Mouse (Mus musculus): ENCODE measurements at regions not wholly inside any gene's neighbourhood (a gene's known extent, or its start where the extent isn't known, plus 50 kb on each side); places are given as distances from the start of the nearest gene placed in this dataset.

DNA sequence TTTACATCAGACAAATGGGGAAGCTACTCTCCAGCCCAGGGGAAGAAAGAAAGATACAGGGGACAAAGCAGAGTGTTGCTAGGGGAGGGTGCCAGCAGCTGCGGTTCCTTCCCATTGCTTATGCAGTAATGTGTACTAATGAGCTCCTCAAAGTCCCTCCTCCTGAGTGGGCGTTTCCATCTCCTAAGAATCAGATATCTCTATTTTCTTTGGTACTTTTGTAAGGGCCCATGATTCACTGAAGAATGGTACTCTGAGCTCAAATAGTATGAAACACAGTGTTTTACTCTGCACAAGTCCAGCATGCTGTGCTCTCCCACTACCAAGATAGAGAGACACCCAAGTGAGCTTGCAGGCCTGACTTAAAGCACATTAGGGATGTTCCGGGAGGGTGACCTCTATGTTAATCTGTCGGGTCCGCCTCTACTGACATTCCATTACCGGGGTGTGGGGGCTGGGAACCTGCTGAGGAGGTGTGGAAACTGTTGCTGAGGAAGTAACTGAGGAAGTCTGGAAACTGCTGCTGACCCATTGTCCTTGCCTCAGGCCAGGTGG is 114.8 kb upstream of the Ttc29 start:
- TF ChIP-seq BHLHE40 (IDR thresholded peaks at IDR 0.05; ENCODE audit: borderline replicate concordance, low read depth, low read length) (no peak), CTCF (IDR thresholded peaks at IDR 0.05 in 2 of 3, conservative IDR thresholded peaks at IDR 0.05 in 1 of 3; ENCODE audit: control insufficient read depth in 1 of 3, insufficient read depth in 1 of 3, low read depth in 2 of 3, low read length in 3 of 3, poor library complexity in 1 of 3, severe bottlenecking in 1 of 3) (no peak), MEF2A (IDR thresholded peaks at IDR 0.05; ENCODE audit: extremely low read depth, insufficient replicate concordance, low read depth, low read length, poor library complexity, severe bottlenecking) (no peak), SIN3A (IDR thresholded peaks at IDR 0.05; ENCODE audit: low read length) (no peak)
